Mouse (Mus musculus) embryo, embryonic 11 days (tissue): ENCODE results near the gene Fgf14.
A peak's percentile ranks its signal among the peaks of the same experiment; 100 is the strongest.
"Not testable (repeated sequence)": the region's sequence is repeated elsewhere in the genome, so short reads cannot be mapped to it uniquely, and the experiment has no call there.

Experiments used
- DNase-seq: peaks from one replicate; pipeline ENCODE4 v3.0.0-alpha.2; 2015

Gene Fgf14

GRCm38 (mm10) chr14:124676506-124677177 is at the start of gene Fgf14:
Gene Fgf14 (minus strand): TSS chr14:124677127.
- DNase-seq, result peak; percentile 22

DNA sequence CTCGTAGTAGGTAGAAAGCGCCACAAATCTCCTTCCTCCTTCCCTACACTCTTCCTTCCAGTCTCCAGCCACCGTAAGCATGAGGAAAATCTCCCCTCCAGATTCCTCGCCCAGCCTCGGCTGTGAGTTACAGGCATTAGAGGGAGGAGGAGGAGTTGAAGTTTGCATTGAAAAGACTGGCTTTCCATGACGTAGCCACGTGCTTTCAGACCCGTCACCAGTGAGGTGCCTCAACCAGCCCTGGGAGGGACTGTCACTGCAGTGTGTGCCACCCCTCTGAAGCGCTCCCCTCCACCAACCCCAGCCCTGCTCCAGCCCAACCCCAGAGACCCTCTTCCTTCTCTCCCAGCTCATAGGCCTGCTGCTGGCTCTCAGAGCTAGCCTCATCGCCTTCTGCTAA is 452 bp upstream of the Fgf14 start:
- peak; percentile 78 for DNase-seq

DNA sequence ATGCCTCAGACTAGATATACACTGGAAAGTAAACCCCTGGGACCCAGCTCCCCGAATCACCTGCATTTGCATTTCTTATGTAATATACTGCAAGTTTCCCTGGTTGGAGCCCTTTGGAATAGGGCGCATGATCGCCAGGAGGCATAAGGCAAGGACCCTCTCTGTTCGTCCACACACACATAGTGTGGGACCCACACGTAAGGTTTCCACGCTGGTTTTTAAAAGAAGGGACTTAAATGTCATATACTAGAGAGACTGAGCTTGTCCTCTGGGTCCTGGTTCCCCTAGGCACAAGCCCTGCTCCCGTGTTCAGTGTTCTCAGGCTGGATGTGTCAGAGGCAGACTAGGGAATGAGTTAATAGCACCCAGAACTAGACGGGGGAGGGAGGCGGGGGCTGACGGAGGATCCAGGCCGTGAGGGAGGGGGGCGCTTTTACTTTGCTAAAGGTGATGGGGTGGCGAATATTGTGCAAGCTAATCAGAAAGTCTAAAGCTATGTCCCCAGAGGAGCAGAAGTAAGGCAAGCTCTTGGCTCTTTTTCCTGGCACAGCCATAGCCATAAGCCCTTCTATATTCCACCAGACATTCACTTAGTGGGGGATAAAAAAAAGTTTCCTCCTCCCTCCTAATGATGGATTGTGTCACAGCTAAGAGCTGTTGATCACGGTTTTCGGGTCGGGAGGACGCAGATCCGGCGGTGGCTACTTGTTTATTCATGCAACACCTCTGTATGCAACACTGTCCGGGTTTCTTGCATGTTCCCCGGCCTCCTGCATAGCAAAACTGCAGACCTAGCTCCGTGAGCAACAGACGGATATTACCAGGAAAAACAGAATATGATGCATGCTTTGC is 1.0 kb downstream of the Fgf14 start:
- peak; percentile 51 for DNase-seq

GRCm38 (mm10) chr14:124675142-124675653 is 1.7 kb downstream of the Fgf14 start:
- DNase-seq, result peak; percentile 57

DNA sequence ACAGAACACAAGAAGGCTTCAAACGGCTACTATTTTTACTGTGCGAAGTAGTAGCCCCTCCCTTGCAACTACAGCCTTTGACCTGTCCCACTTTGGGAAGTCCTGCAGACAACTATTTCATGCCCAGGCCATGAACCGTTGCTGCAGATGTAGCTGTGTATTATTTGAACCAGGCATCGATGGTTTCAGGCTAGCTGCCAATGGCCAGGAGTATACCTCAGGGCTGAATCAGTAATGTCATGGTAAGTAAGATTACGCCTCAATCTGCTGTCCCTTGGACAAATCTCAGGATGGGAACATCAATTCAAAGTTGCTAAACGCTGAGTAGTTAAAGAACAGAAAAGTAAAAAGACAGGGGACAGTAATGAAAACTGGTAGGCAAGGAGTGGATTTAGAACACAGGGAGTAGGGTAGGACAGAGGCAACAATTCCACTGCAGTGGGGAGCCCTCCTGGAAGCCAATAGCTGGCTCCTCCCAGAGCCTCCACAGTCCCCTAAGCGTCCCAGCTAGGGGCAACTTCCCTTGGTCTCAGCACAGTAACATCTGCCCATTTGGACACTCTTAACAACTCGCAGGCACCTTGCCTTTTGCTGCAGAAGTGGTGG is 2.3 kb downstream of the Fgf14 start:
- DNase-seq, result no peak

GRCm38 (mm10) chr14:124669739-124670138 is 7.2 kb downstream of the Fgf14 start:
- DNase-seq, result peak; percentile 97

- DNase-seq, result no peak
Observed at GRCm38 (mm10) chr14:124642822-124643221, 34.1 kb downstream of the Fgf14 start.

DNA sequence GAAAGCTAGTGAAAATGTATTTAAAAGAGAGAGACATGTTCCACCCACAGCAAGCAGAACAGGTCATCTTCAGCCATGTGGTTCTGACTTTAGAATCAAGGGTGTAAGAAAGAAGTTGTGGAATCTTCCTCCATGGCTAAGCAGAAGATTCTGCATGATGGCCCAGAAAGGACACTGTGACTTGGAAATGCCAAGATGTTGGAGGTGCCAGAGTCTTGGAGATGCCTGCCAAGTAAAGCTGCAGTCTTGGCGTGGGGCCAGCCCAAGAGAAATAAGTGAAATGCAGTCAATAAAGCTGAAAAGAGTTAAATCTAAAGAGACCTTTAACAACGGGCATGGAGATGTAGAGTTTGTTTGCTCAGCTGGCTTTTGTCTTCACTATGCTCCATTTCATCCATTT is 42.0 kb downstream of the Fgf14 start:
- no peak for DNase-seq

- DNase-seq, result no peak
Observed at GRCm38 (mm10) chr14:124613473-124613872, 63.5 kb downstream of the Fgf14 start.

GRCm38 (mm10) chr14:124606036-124606711 is 70.8 kb downstream of the Fgf14 start:
- no peak for DNase-seq

DNA sequence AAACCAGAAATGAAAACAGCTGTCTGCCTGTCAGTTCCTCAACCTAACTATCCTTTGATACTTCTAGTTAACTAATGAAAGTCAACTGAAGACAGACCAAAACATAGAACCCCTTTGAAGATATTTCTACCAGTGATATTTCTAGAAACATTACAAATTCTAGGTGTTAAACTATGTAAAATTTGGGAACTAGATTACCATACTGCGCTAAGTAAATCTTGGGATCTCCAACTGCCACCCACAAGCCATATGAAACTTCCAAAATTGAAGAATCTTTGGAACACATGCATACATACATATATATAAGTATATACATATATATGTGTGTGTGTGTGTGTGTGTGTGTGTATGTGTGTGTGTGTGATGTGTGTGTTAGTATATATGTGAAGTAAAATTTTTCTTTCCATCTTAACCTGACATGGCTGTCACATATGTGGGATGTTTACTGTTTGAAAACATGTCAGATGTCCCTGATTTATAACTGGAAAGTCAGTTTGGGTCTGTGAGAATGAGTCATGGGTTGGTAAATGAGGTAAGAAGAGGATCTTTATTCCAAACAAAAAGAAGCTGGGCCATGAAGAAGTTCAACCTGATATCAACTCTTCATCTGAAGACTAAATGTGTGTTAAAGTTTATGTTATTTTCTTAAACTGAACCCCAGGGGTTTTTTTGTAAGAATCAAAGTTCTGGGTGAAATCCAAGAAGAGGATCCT is 71.7 kb downstream of the Fgf14 start:
- no peak for DNase-seq

- DNase-seq, result no peak
Observed at GRCm38 (mm10) chr14:124576571-124576970, 100.4 kb downstream of the Fgf14 start.

DNA sequence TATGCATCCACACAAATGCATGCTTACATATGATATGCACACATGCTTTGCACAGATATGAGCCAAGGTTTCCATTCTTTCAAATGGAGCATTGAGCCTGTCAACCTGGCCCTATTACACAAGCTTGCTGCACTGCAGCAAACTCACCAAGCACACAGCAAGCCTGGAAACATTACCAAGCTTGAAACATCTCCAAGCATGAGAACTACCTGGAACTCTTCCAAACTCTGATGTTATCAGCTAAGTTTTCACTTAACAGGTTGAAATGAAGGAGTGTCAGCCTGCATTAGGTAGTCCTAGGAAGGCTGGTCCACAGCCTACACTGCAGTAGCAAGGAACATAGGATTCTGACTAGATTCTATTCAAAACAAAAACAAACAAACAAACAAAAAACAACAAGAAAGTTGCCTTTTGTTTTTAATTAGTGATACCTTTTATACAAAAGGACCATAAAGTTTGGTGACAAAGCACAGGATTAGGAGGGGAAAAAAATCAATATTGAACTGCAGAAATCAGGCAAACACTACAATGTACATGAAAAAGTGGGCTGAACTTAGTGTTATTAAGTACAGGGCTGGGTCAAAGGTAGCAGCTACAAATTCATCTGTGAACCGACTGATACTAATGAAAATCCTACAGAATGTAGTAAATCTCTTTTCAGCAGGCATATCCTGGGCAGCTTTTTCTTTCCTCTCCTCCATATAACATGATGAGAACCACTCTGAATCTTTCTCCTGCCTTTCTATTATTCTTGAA is 101.6 kb downstream of the Fgf14 start:
- no peak for DNase-seq

DNA sequence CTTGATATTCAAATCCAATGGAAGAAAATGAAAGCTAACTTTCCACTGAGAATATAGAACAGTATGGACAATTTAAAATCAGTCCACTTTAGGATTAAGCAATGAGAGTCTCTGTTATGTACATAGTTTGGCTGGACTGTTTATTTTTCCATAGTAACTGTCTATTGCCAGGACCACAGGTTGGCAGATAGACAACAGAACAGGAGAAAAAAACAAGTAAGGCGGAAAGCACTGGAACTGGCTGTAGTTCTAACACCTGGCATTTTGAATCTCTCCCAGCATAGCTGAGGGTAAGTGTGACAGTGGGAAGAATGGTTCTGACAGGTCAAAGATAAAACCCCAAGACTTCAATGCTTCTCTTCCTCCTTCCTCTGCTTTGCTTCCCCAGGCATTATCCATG is 110.5 kb downstream of the Fgf14 start:
- DNase-seq, result no peak

DNA sequence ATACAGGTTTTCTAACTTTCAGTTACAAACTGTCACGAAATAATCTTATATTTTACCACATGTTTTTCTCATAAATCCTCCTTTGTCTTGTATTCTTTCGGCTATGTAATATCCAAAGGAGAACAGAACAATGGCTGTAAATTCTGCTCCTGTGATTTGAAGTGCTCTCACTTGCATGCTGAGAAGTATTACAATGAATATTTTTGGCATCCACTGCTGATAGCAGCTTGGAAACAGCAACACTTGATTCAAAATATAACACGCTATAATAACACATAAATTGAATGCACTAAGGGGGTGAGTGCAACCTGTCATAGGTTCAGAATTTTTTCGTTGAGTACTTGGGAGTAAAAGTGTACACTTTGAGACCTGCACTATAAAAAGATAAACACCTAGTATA is 115.4 kb downstream of the Fgf14 start:
- DNase-seq, result no peak

- no peak for DNase-seq
Observed at GRCm38 (mm10) chr14:124536106-124536505, 140.8 kb downstream of the Fgf14 start.

DNA sequence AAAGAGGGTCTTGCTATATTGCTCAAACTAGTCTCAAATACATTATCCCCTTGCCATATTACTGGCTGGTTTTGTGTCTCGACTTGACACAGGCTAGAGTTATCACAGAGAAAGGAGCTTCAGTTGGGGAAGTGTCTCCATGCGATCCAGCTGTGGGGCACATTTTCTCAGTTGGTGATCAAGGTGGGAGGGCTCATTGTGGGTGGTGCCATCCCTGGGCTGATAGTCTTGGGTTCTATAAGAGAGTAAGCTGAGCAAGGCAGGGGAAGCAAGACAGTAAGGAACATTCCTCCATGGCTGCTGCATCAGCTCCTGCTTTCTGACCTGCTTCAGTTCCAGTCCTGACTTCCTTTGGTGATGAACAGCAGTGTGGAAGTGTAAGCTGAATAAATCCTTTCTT is 141.6 kb downstream of the Fgf14 start:
- not testable (repeated sequence) for DNase-seq

- no peak for DNase-seq
Observed at GRCm38 (mm10) chr14:124532051-124532450, 144.9 kb downstream of the Fgf14 start.

- DNase-seq, result no peak
Observed at GRCm38 (mm10) chr14:124512009-124512408, 164.9 kb downstream of the Fgf14 start.

DNA sequence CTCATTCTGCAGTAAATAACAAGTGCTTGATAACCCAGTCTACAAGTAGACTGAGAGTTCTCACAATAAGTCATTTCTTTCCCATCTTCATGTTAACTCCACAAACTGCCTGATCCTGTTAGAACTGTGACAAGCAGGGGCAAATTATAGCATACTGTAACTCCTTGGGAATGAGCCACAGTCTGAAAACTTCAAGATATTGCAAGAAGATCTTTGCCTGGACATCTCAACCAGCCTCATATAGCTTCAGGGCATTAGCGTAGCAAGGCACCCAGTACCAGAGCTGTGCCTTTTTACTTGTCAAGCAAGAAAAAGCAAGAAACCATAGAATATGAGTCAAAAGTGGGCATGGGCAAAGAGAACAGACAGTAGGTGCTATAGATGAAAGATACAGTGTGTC is 188.0 kb downstream of the Fgf14 start:
- DNase-seq, result no peak

DNA sequence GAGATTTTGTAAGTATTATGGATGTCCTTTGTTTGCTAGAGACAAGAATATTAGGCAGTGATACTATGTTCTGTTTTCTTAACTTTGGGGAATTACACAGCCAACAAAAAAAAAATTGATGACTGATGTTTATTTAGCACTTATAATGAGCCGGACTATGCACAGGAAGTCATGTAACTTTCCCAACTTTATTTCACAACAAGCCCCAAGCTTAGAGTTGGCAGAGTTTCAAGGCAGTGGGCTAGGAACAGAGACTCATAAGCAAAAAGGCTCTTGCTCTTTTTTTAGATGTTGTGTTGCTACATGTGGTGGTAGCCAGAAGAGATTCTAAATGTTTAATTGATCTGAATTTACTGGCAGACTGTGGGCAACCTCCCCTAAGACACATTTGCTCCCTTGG is 191.7 kb downstream of the Fgf14 start:
- DNase-seq, result no peak
